Mouse (Mus musculus) G1E (cell line): ENCODE data around the gene Myh9. TPM values are rescaled to one million over a fixed set of nuclear protein-coding genes. Genes with fewer than 3 reads are reported as not detected.

Experiments used
- ATAC-seq: 2 replicates; pipeline ENCODE4 v1.8.0; 2016; ENCODE audit warnings: mild to moderate bottlenecking; ENCODE audit not compliant: insufficient number of reproducible peaks, poor library complexity, low FRiP score, severe bottlenecking; ENCODE audit errors: extremely low read depth
- DNase-seq: peaks from one replicate; pipeline ENCODE4 v3.0.0; 2012; ENCODE audit warnings: low spot score
- H3K27me3 ChIP-seq: 2 replicates; pipeline ENCODE4 v1.6.1; 2012; ENCODE audit warnings: mild to moderate bottlenecking, low read length, inconsistent platforms; ENCODE audit not compliant: insufficient read depth
- H3K36me3 ChIP-seq: replicated peaks from 2 replicates; pipeline ENCODE3; 2012; ENCODE audit warnings: mild to moderate bottlenecking, inconsistent platforms
- H3K4me1 ChIP-seq: 2 replicates; pipeline ENCODE4 v1.6.1; 2012; ENCODE audit warnings: low read depth, low read length, inconsistent platforms, mixed read lengths; ENCODE audit not compliant: insufficient read depth
- H3K4me3 ChIP-seq: 2 replicates; pipeline ENCODE4 v1.5.1; 2012; ENCODE audit warnings: low read depth, mild to moderate bottlenecking, inconsistent platforms, low read length, moderate library complexity, mixed read lengths
- H3K9me3 ChIP-seq: replicated peaks from 2 replicates; pipeline ENCODE4 v1.6.1; 2012; ENCODE audit warnings: inconsistent platforms
- CTCF ChIP-seq: IDR thresholded peaks from 2 replicates; pipeline ENCODE4 v1.5.1; 2012; ENCODE audit warnings: low read depth, low read length, inconsistent platforms, mixed read lengths
- GATA1 ChIP-seq: IDR thresholded peaks from 2 replicates; pipeline ENCODE4 v1.6.1; 2012; ENCODE audit warnings: borderline replicate concordance, low read length, inconsistent platforms, mixed read lengths
- GATA2 ChIP-seq: IDR thresholded peaks from 2 replicates; pipeline ENCODE4 v1.6.1; 2012; ENCODE audit warnings: low read depth, low read length, inconsistent platforms, borderline replicate concordance
- POLR2AphosphoS5 ChIP-seq: IDR thresholded peaks from 2 replicates; pipeline ENCODE4 v1.6.1; 2012; ENCODE audit warnings: low read depth, low read length, inconsistent platforms; ENCODE audit not compliant: insufficient replicate concordance
- TAL1 ChIP-seq: conservative IDR thresholded peaks from 2 replicates; pipeline ENCODE4 v1.6.1; 2012; ENCODE audit warnings: low read depth, low read length, inconsistent platforms, mixed read lengths
- polyA plus RNA-seq: library from polyadenylated mRNA; stranded (reverse); fragments of >175 nt; gene quantifications from 2 replicates; pipeline ENCODE4 v1.2.3, GENCODE M21; 2012
- total RNA-seq, 2 experiments: library from RNA; stranded (forward) in 1 of 2; stranded (reverse) in 1 of 2; fragments of 200-1000 nt in 1 of 2; fragments of >200 nt in 1 of 2; fragmentation: Nextera tagmentation in 1 of 2; gene quantifications; 2 replicates each; pipeline ENCODE4 v1.2.3; 2014 to 2017

Gene Myh9
- total and polyA plus RNA-seq, 3 experiments = 132 to 198 (median 171) TPM

GRCm38 (mm10) chr15:77789186-77789585 lies 52.8 kb downstream of the Myh9 start:
- Histone ChIP-seq H3K4me1 (no peaks in the 10 kb centered on the region), H3K27me3 (no peaks in the 10 kb centered on the region), H3K36me3 (peaks cover 100% of the 10 kb centered on the region), H3K9me3 (no peaks in the 10 kb centered on the region), H3K4me3 (no peak overlapping the region)
- no peak for TF ChIP-seq GATA1
- TF ChIP-seq POLR2AphosphoS5 = no peak
- TF ChIP-seq TAL1 = no peak
- no peak for TF ChIP-seq CTCF
- TF ChIP-seq GATA2 = no peak
- ATAC-seq = no peak
- no peak for DNase-seq

- TF ChIP-seq GATA2 (no peak), TAL1 (no peak)
- ATAC-seq = no peak
Observed at GRCm38 (mm10) chr15:77788356-77788755, 53.6 kb downstream of the Myh9 start.

GRCm38 (mm10) chr15:77785807-77786206 lies 56.2 kb downstream of the Myh9 start:
- Histone ChIP-seq H3K36me3 (peaks cover 100% of the 10 kb centered on the region), H3K4me1 (no peaks in the 10 kb centered on the region), H3K4me3 (no peak overlapping the region), H3K9me3 (no peaks in the 10 kb centered on the region), H3K27me3 (no peaks in the 10 kb centered on the region)
- TF ChIP-seq GATA1 = no peak
- no peak for TF ChIP-seq POLR2AphosphoS5
- DNase-seq (no peak), ATAC-seq (no peak)

More at GRCm38 (mm10) chr15:77788356-77788755, 53.6 kb downstream of the Myh9 start:
- Histone ChIP-seq H3K4me3 (no peak overlapping the region), H3K4me1 (no peaks in the 10 kb centered on the region), H3K27me3 (no peaks in the 10 kb centered on the region), H3K9me3 (no peaks in the 10 kb centered on the region), H3K36me3 (peaks cover 100% of the 10 kb centered on the region)
- DNase-seq = no peak

DNA sequence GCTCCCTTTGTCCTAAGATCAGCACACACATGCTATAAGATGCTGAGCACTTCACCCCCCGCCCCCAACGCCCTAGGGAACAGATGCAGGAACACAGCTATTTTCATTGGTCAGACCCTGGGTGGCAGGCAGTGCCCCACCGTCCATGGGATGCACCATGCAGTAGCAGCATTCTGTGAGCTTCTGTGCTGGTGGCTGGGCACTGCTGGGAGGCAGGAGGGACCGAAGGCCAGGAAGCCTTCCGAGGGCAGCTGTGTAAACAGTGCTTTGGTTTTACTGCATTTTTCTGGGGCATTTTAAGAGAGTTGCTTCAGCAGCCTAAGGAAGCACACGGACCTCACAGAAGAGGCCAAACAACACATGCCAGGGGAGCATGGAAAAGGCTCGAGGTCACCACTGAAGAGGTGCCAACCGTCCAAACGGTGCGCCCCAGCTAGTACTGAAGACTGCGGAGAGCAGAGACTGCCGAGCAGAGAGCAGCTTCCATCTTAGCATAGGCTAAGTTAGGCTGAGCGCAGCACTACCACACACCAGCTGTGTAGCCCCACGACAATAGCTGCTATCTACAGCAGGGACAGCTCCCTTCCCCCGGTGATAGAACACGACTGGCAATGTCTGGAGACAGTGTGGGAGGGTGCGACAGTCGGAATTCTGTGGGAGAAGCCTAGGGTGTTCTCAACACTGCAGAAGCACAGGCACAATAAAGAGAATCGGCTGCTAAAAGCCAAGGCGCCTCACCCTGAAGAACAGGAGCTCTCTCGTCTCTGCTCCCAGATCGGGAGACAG lies 57.7 kb downstream of the Myh9 start:
- TF ChIP-seq POLR2AphosphoS5 (no peak), CTCF (no peak), GATA2 (no peak), GATA1 (no peak)
- ATAC-seq = no peak
- no peaks in the 10 kb centered on the region for H3K9me3 ChIP-seq
- no peaks in the 10 kb centered on the region for H3K27me3 ChIP-seq
- H3K36me3 ChIP-seq = peaks cover 100% of the 10 kb centered on the region
- H3K4me3 ChIP-seq = no peak overlapping the region
- H3K4me1 ChIP-seq = no peaks in the 10 kb centered on the region
- no peak for DNase-seq

DNA sequence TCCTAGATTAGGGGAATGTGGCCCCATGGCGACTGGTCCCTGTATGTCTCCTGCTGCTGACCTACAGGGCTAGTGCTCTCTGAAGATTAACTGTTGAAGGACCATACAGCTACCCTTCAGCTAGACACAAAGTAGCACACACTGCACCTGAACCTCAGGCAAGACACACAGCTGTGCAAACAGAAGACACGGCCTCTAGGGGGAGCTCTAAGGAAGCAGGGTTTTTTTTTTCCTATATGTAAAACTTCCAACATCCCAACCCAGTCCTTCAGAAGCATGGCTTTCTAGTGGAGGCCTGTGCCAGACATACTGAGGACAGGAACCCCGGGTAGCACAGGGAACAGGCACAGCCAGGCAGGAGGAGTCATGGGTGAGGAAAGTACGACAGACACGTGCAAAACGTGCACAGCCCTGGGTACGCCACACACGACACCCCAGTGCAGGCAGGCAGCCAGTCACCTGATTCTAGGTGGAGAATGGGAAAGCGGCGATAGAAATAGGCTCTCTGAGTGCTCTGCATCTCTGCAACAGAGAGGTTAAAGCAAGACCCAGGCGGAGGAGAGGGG lies 59.4 kb downstream of the Myh9 start:
- no peak for ATAC-seq
- H3K36me3 ChIP-seq = peaks cover 100% of the 10 kb centered on the region

DNA sequence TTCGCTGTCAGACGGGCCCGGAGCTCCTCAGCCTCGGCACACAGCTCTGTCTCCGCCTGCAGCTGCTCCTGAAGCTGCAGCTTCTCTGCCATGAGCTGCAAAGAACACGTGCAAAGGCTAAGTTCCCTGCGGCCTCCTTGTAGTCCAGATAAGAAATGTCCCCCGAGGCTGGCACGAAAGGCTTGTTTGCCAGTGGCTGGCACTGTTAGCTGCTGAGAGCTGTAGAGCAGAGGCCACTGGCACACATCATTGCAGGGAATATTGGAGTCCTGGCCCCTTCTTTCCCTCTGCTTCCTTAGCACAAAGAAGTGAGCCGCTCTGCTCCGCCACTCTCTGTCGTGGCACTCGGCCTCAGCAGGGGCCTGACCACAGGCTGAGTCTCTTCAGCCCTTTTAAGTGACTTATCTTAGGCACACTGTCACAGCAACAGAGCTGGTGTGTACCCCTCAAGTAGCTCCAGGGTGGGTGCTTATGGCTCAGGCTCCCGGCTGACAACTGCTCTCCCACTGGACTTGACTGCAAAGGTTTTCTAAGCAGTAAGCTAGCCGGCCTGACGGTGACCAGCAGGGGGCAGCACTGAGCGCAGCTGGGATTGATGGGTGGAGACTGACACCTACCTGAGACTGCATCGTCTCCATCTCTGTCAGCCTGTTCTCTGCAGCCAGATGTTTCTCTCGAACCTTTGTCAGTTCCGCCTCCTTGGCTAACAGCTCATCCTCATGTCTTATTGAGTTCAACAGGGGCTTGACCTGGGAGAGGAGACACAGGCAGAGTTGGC lies 66.6 kb downstream of the Myh9 start:
- peaks cover 5% of the 10 kb centered on the region for H3K4me1 ChIP-seq
- no peak overlapping the region for H3K4me3 ChIP-seq
- peaks cover 99% of the 10 kb centered on the region for H3K36me3 ChIP-seq
- ATAC-seq = no peak
- DNase-seq = peak; percentile 66
- H3K27me3 ChIP-seq = no peaks in the 10 kb centered on the region; the same call in 1 of the 2 replicates
- no peaks in the 10 kb centered on the region for H3K9me3 ChIP-seq
- TF ChIP-seq GATA2 (no peak), GATA1 (no peak), CTCF (peak; percentile 98)

More for the DNA sequence above, 59.4 kb downstream of the Myh9 start:
- no peaks in the 10 kb centered on the region; the same call in 1 of the 2 replicates for H3K27me3 ChIP-seq
- no peak for TF ChIP-seq GATA1
- peak; percentile 52; the same call in 1 of the 2 replicates for TF ChIP-seq CTCF
- no peak overlapping the region for H3K4me3 ChIP-seq
- H3K9me3 ChIP-seq = no peaks in the 10 kb centered on the region
- no peaks in the 10 kb centered on the region for H3K4me1 ChIP-seq
- peak; percentile 51 for DNase-seq
